17 mouse cellular contexts compared by ENCODE assay signal in the genomic region with DNA sequence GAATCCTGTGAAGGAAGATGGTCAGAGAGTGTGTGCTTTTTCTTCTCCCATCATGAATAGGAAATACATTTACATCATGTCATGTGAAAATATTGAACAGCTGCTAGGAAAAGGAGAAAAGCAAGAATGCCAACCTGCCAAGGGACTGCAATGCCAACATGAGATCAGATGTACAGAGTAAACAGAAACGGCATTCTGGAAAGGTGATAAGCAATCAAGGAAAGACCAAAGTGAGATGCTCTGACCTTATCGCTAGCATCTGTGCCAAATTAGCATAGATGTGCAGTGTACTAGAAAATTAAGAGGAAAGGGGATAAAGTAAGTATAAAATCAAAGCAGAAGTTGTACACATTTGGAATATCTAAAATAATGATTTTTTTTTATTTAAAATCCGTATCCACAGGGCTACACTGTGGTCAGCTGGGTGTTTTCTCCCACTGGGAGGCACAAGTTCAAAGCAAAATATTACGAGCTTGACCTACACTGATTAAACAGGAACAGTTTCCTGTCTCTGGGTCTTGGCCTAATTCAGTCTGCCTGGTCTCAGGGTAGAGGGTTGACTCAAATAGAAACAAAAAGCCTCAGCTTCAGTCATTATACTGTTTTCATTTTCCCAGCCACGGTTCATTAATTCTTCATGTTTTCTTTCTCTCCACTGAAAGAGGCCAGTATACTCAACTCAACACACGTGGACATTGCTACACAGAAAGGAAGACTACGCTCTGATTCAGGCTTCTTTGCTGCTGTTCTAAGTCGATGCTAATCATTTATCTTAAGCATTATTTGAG.
DNase-seq lines count a peak whose midpoint lies in the region; ATAC-seq lines count a peak whose summit lies in the region.
"Had no signal": no experiment of that assay in that cellular context is flagged by ENCODE, and none has a peak within 500 bp of the region (broad histone marks: within the 10 kb centered on the region; RNA-seq: fewer than 3 reads in every experiment).

No protein-coding gene starts in this region.

- no peaks in the 10 kb centered on the region for H3K4me1 ChIP-seq in kidney, embryonic 16.5 days (ENCODE audit: insufficient read depth, low read length)
- 0 out of 2 replicates have a peak, but pooled peaks cover 10% of the 10 kb centered on the region for H3K4me1 ChIP-seq in hindbrain, embryonic 14.5 days (replicated peaks; ENCODE audit: control insufficient read depth, insufficient read depth, low read length)
- H3K4me1 ChIP-seq in neural tube, embryonic 15.5 days = 0 out of 2 replicates have a peak, but pooled peaks cover 4% of the 10 kb centered on the region
- H3K4me1 ChIP-seq: megakaryocyte, embryonic 14.5 days had no signal

- intact Hi-C loops in heart, postnatal 14 days (cut with DNase I) = no loop called here

- H3K4me2 ChIP-seq in kidney, embryonic 16.5 days (replicated peaks; ENCODE audit: low read depth, low read length) = no peak overlapping the region
- no peak overlapping the region for H3K4me2 ChIP-seq in hindbrain, embryonic 14.5 days (replicated peaks)
- no peak overlapping the region for H3K4me2 ChIP-seq in neural tube, embryonic 15.5 days
- H3K4me2 ChIP-seq: heart, embryonic 11.5 days had no signal

- H3K27ac ChIP-seq in kidney, embryonic 16.5 days (ENCODE audit: low read length) = no peak overlapping the region
- H3K27ac ChIP-seq in hindbrain, embryonic 14.5 days = peak overlapping the region; percentile 57
- 0 out of 2 replicates have a peak overlapping the region, but pooled peaks have one; percentile 9 for H3K27ac ChIP-seq in neural tube, embryonic 15.5 days (replicated peaks)

- peak; percentile 79; the same call in 1 of the 2 replicates for ATAC-seq in kidney, embryonic 16.5 days (ENCODE audit: low FRiP score, low TSS enrichment)
- ATAC-seq in hindbrain, embryonic 14.5 days (ENCODE audit: low FRiP score) = peak; percentile 65; the same call in 1 of the 2 replicates
- no peak for ATAC-seq in neural tube, embryonic 15.5 days (ENCODE audit: low FRiP score)
- ATAC-seq: CD4-positive, CD25-positive, alpha-beta regulatory T cell, adult 4 months; Patski had no signal

- H3K9ac ChIP-seq in kidney, embryonic 16.5 days (replicated peaks; ENCODE audit: low read length) = no peak overlapping the region
- no peak overlapping the region for H3K9ac ChIP-seq in hindbrain, embryonic 14.5 days
- H3K9ac ChIP-seq in neural tube, embryonic 15.5 days (replicated peaks) = no peak overlapping the region

- no peaks in the 10 kb centered on the region for H3K9me3 ChIP-seq in kidney, embryonic 16.5 days (ENCODE audit: low read length)
- H3K9me3 ChIP-seq in hindbrain, embryonic 14.5 days (ENCODE audit: control insufficient read depth, low read length) = no peaks in the 10 kb centered on the region
- H3K9me3 ChIP-seq in neural tube, embryonic 15.5 days (replicated peaks) = no peaks in the 10 kb centered on the region

- no peak for DNase-seq in kidney, postnatal 36 days
- DNase-seq in embryo, embryonic 11 days = peak; percentile 34
- DNase-seq in hindbrain, embryonic 14.5 days (ENCODE audit: low spot score) = no peak
- DNase-seq in heart, postnatal 14 days = no peak
- no peak for DNase-seq in spleen, postnatal 10 days (ENCODE audit: low spot score in 2 of 2)
- DNase-seq: adrenal gland, adult 2 months; cerebellum, postnatal 36 days; gastrocnemius, postnatal 10 days; kidney, postnatal 4 days; thymus, postnatal 4 days had no signal

- H3K36me3 ChIP-seq in kidney, embryonic 16.5 days (ENCODE audit: insufficient read depth, low read length) = no peaks in the 10 kb centered on the region
- no peaks in the 10 kb centered on the region for H3K36me3 ChIP-seq in hindbrain, embryonic 14.5 days (replicated peaks; ENCODE audit: control insufficient read depth, insufficient read depth)
- no peaks in the 10 kb centered on the region for H3K36me3 ChIP-seq in neural tube, embryonic 15.5 days

- no peaks in the 10 kb centered on the region for H3K27me3 ChIP-seq in kidney, embryonic 16.5 days (ENCODE audit: insufficient read depth, low read length)
- no peaks in the 10 kb centered on the region for H3K27me3 ChIP-seq in hindbrain, embryonic 14.5 days (ENCODE audit: control insufficient read depth, insufficient read depth, low read length)
- no peaks in the 10 kb centered on the region for H3K27me3 ChIP-seq in neural tube, embryonic 15.5 days (replicated peaks)
- H3K27me3 ChIP-seq: megakaryocyte, embryonic 14.5 days; Patski had no signal

- WGBS in kidney, embryonic 16.5 days = 27% methylated on average over 8 of the region's 8 CpGs
- WGBS in hindbrain, embryonic 14.5 days = 28% methylated on average over 8 of the region's 8 CpGs
- WGBS in neural tube, embryonic 15.5 days = 40% methylated on average over 8 of the region's 8 CpGs

- H3K4me3 ChIP-seq in kidney, embryonic 16.5 days (ENCODE audit: low read length) = no peak overlapping the region
- no peak overlapping the region for H3K4me3 ChIP-seq in hindbrain, embryonic 14.5 days (replicated peaks; ENCODE audit: low read length)
- H3K4me3 ChIP-seq in neural tube, embryonic 15.5 days (replicated peaks) = no peak overlapping the region
- H3K4me3 ChIP-seq: erythroblast, embryonic 14.5 days; megakaryocyte, embryonic 14.5 days had no signal
